Mouse (Mus musculus): Measurements from ENCODE around the gene Wfdc1. TPM values are rescaled to one million over a fixed set of nuclear protein-coding genes. Genes with fewer than 3 reads are reported as not detected.

Wfdc1 gene
- total and polyA plus RNA-seq, 2 experiments from 2014 or later: 8.5 to 11.6 TPM

- peak; percentile 80 for TF ChIP-seq CTCF (IDR thresholded peaks at IDR 0.05)
- no peak overlapping the region for H3K4me3 ChIP-seq (ENCODE audit: low read depth, low read length)
- H3K36me3 ChIP-seq (ENCODE audit: insufficient read depth, low read length): no peaks in the 10 kb centered on the region
- no peaks in the 10 kb centered on the region for H3K27me3 ChIP-seq (ENCODE audit: insufficient read depth, low read length)
- H3K9me3 ChIP-seq (ENCODE audit: low read length): no peaks in the 10 kb centered on the region
- H3K4me1 ChIP-seq (ENCODE audit: insufficient read depth, low read length): no peaks in the 10 kb centered on the region
- WGBS: 19% methylated on average over 18 of the region's 18 CpGs
- no peak overlapping the region; the same call in 1 of the 2 replicates for H3K4me2 ChIP-seq (ENCODE audit: low read depth, low read length, poor library complexity, severe bottlenecking)
- H3K27ac ChIP-seq (ENCODE audit: low read depth, low read length): no peak overlapping the region
- no peak overlapping the region for H3K9ac ChIP-seq (replicated peaks; ENCODE audit: low read length, poor library complexity, severe bottlenecking)
- DNase-seq (ENCODE audit: low spot score): peak; percentile 72
- peak; percentile 24; the same call in 1 of the 2 replicates for ATAC-seq (ENCODE audit: low FRiP score)
Observed at GRCm38 (mm10) chr8:119678138-119678843, 12.1 kb downstream of the Wfdc1 start.

GRCm38 (mm10) chr8:119679184-119679583, 13.0 kb downstream of the Wfdc1 start:
- no peaks in the 10 kb centered on the region for H3K4me1 ChIP-seq (ENCODE audit: insufficient read depth, low read length)
- no peaks in the 10 kb centered on the region for H3K36me3 ChIP-seq (ENCODE audit: insufficient read depth, low read length)
- 68% methylated on average over 14 of the region's 14 CpGs for WGBS
- H3K27ac ChIP-seq (ENCODE audit: low read depth, low read length): no peak overlapping the region
- no peak overlapping the region for H3K9ac ChIP-seq (replicated peaks; ENCODE audit: low read length, poor library complexity, severe bottlenecking)
- no peak overlapping the region for H3K4me2 ChIP-seq (ENCODE audit: low read depth, low read length, poor library complexity, severe bottlenecking)
- no peak for TF ChIP-seq CTCF (IDR thresholded peaks at IDR 0.05)
- no peaks in the 10 kb centered on the region; the same call in 1 of the 2 replicates for H3K27me3 ChIP-seq (ENCODE audit: insufficient read depth, low read length)
- DNase-seq (ENCODE audit: low spot score) (no peak), ATAC-seq (ENCODE audit: low FRiP score) (no peak)
- H3K9me3 ChIP-seq (ENCODE audit: low read length): no peaks in the 10 kb centered on the region
- H3K4me3 ChIP-seq (ENCODE audit: low read depth, low read length): no peak overlapping the region

GRCm38 (mm10) chr8:119690602-119691001, 24.4 kb downstream of the Wfdc1 start:
- DNase-seq (ENCODE audit: low spot score) (no peak), ATAC-seq (ENCODE audit: low FRiP score) (no peak)
- no peak overlapping the region for H3K4me2 ChIP-seq (ENCODE audit: low read depth, low read length, poor library complexity, severe bottlenecking)
- H3K36me3 ChIP-seq (ENCODE audit: insufficient read depth, low read length): no peaks in the 10 kb centered on the region
- no peak overlapping the region for H3K27ac ChIP-seq (ENCODE audit: low read depth, low read length)
- no peaks in the 10 kb centered on the region for H3K4me1 ChIP-seq (ENCODE audit: insufficient read depth, low read length)
- no peaks in the 10 kb centered on the region for H3K27me3 ChIP-seq (ENCODE audit: insufficient read depth, low read length)
- no peak overlapping the region for H3K4me3 ChIP-seq (ENCODE audit: low read depth, low read length)
- TF ChIP-seq CTCF (IDR thresholded peaks at IDR 0.05): no peak
- no peaks in the 10 kb centered on the region for H3K9me3 ChIP-seq (ENCODE audit: low read length)
- WGBS: 79% methylated on average over 6 of the region's 6 CpGs
- H3K9ac ChIP-seq (replicated peaks; ENCODE audit: low read length, poor library complexity, severe bottlenecking): no peak overlapping the region

GRCm38 (mm10) chr8:119691989-119692388, 25.8 kb downstream of the Wfdc1 start:
- Histone ChIP-seq H3K4me3 (ENCODE audit: low read depth, low read length) (no peak overlapping the region), H3K4me1 (ENCODE audit: insufficient read depth, low read length) (no peaks in the 10 kb centered on the region), H3K9ac (replicated peaks; ENCODE audit: low read length, poor library complexity, severe bottlenecking) (no peak overlapping the region), H3K4me2 (ENCODE audit: low read depth, low read length, poor library complexity, severe bottlenecking) (no peak overlapping the region), H3K27me3 (ENCODE audit: insufficient read depth, low read length) (no peaks in the 10 kb centered on the region), H3K27ac (ENCODE audit: low read depth, low read length) (no peak overlapping the region), H3K9me3 (ENCODE audit: low read length) (no peaks in the 10 kb centered on the region), H3K36me3 (ENCODE audit: insufficient read depth, low read length) (no peaks in the 10 kb centered on the region)
- 87% methylated on average over 4 of the region's 4 CpGs for WGBS
- TF ChIP-seq CTCF (IDR thresholded peaks at IDR 0.05): no peak
- DNase-seq (ENCODE audit: low spot score) (no peak), ATAC-seq (ENCODE audit: low FRiP score) (no peak)

- H3K4me3 ChIP-seq (ENCODE audit: low read depth, low read length): no peak overlapping the region
- H3K9ac ChIP-seq (replicated peaks; ENCODE audit: low read length, poor library complexity, severe bottlenecking): no peak overlapping the region
- no peak overlapping the region for H3K27ac ChIP-seq (ENCODE audit: low read depth, low read length)
- WGBS: 87% methylated on average over 7 of the region's 7 CpGs
- peaks cover 6% of the 10 kb centered on the region for H3K27me3 ChIP-seq (ENCODE audit: insufficient read depth, low read length)
- TF ChIP-seq CTCF (IDR thresholded peaks at IDR 0.05): no peak
- DNase-seq (ENCODE audit: low spot score) (no peak), ATAC-seq (ENCODE audit: low FRiP score) (no peak)
- H3K9me3 ChIP-seq (ENCODE audit: low read length): no peaks in the 10 kb centered on the region
- H3K4me2 ChIP-seq (ENCODE audit: low read depth, low read length, poor library complexity, severe bottlenecking): no peak overlapping the region
- H3K36me3 ChIP-seq (ENCODE audit: insufficient read depth, low read length): no peaks in the 10 kb centered on the region
- no peaks in the 10 kb centered on the region for H3K4me1 ChIP-seq (ENCODE audit: insufficient read depth, low read length)
Observed at GRCm38 (mm10) chr8:119694696-119695095, 28.5 kb downstream of the Wfdc1 start.

GRCm38 (mm10) chr8:119697163-119697562, 31.0 kb downstream of the Wfdc1 start:
- Histone ChIP-seq H3K36me3 (ENCODE audit: insufficient read depth, low read length) (no peaks in the 10 kb centered on the region), H3K4me2 (ENCODE audit: low read depth, low read length, poor library complexity, severe bottlenecking) (no peak overlapping the region), H3K27ac (ENCODE audit: low read depth, low read length) (no peak overlapping the region), H3K4me3 (ENCODE audit: low read depth, low read length) (no peak overlapping the region), H3K9me3 (ENCODE audit: low read length) (no peaks in the 10 kb centered on the region), H3K27me3 (ENCODE audit: insufficient read depth, low read length) (peaks cover 22% of the 10 kb centered on the region), H3K9ac (replicated peaks; ENCODE audit: low read length, poor library complexity, severe bottlenecking) (no peak overlapping the region), H3K4me1 (ENCODE audit: insufficient read depth, low read length) (no peaks in the 10 kb centered on the region)
- DNase-seq (ENCODE audit: low spot score) (no peak), ATAC-seq (ENCODE audit: low FRiP score) (no peak)
- TF ChIP-seq CTCF (IDR thresholded peaks at IDR 0.05): no peak
- WGBS: 91% methylated on average over 2 of the region's 2 CpGs

Measured in midbrain, postnatal 0 days (tissue).